Mouse (Mus musculus) MEL (cell line): ENCODE data around the gene Gm20425.

Experiments
- CHD1 ChIP-seq: IDR thresholded peaks from 2 replicates; pipeline ENCODE4 v1.6.1; 2012; ENCODE audit warnings: low read depth, mild to moderate bottlenecking, inconsistent platforms, low read length, improper control_type of control experiment
- CTCF ChIP-seq, 3 experiments: IDR thresholded peaks in 2 of 3; conservative IDR thresholded peaks in 1 of 3; 2 replicates each; pipeline ENCODE4 v1.5.1; 2011 to 2012; ENCODE audit warnings: low read length in 3 of 3, low read depth in 2 of 3, mild to moderate bottlenecking in 2 of 3, improper control_type of control experiment in 1 of 3, inconsistent platforms in 1 of 3, mixed read lengths in 1 of 3, moderate library complexity in 1 of 3; ENCODE audit not compliant: control insufficient read depth in 1 of 3, insufficient read depth in 1 of 3, poor library complexity in 1 of 3, severe bottlenecking in 1 of 3
- EP300 ChIP-seq, 2 experiments: IDR thresholded peaks; 2 replicates each; pipeline ENCODE4 v1.6.1; 2011; ENCODE audit warnings: improper control_type of control experiment in 2 of 2, low read length in 2 of 2, low read depth in 1 of 2, mild to moderate bottlenecking in 1 of 2
- ETS1 ChIP-seq: IDR thresholded peaks from 2 replicates; pipeline ENCODE4 v1.6.1; 2012; ENCODE audit warnings: low read depth, mild to moderate bottlenecking, inconsistent platforms, low read length, improper control_type of control experiment, moderate library complexity
- GATA1 ChIP-seq: IDR thresholded peaks from 2 replicates; pipeline ENCODE4 v1.6.1; 2011; ENCODE audit warnings: low read depth, low read length, improper control_type of control experiment
- MAX ChIP-seq: IDR thresholded peaks from 2 replicates; pipeline ENCODE4 v1.6.1; 2011; ENCODE audit warnings: low read length, improper control_type of control experiment
- POLR2A ChIP-seq, 2 experiments: IDR thresholded peaks; 2 replicates each; pipeline ENCODE4 v1.6.1; 2011 to 2012; ENCODE audit warnings: low read length in 2 of 2, mild to moderate bottlenecking in 2 of 2, control low read depth in 1 of 2, improper control_type of control experiment in 1 of 2, low read depth in 1 of 2, moderate library complexity in 1 of 2; ENCODE audit not compliant: control insufficient read depth in 1 of 2, insufficient read depth in 1 of 2, poor library complexity in 1 of 2
- TCF12 ChIP-seq: IDR thresholded peaks from 2 replicates; pipeline ENCODE4 v1.6.1; 2014; ENCODE audit warnings: low read depth, mild to moderate bottlenecking, inconsistent platforms, low read length, improper control_type of control experiment, moderate library complexity
- UBTF ChIP-seq: IDR thresholded peaks from 2 replicates; pipeline ENCODE4 v1.6.1; 2012; ENCODE audit warnings: low read depth, mild to moderate bottlenecking, inconsistent platforms, low read length, improper control_type of control experiment, moderate library complexity, borderline replicate concordance; ENCODE audit not compliant: insufficient read depth
- ZC3H11A ChIP-seq: IDR thresholded peaks from 2 replicates; pipeline ENCODE4 v1.6.1; 2012; ENCODE audit warnings: low read depth, mild to moderate bottlenecking, inconsistent platforms, low read length, improper control_type of control experiment

GRCm38 (mm10) chr9:103154568-103154967, 75.5 kb downstream of the Gm20425 start:
- TF ChIP-seq CTCF (IDR thresholded peaks at IDR 0.05 in 2 of 3, conservative IDR thresholded peaks at IDR 0.05 in 1 of 3; ENCODE audit: control insufficient read depth in 1 of 3, insufficient read depth in 1 of 3, low read depth in 2 of 3, low read length in 3 of 3, poor library complexity in 1 of 3, severe bottlenecking in 1 of 3) (no peak), UBTF (no peak), EP300 (IDR thresholded peaks at IDR 0.05; ENCODE audit: low read depth in 1 of 2, low read length in 2 of 2) (no peak), MAX (no peak), POLR2A (IDR thresholded peaks at IDR 0.05; ENCODE audit: control insufficient read depth in 1 of 2, insufficient read depth in 1 of 2, low read depth in 1 of 2, low read length in 2 of 2, poor library complexity in 1 of 2) (no peak), GATA1 (no peak), CHD1 (no peak), ZC3H11A (no peak), ETS1 (no peak), TCF12 (no peak)
